Mouse (Mus musculus): ENCODE measurements around the gene Stox2. TPM values are rescaled to one million over a fixed set of nuclear protein-coding genes. Genes with fewer than 3 reads are reported as not detected.

Stox2 gene
- polyA plus RNA-seq, 2 experiments from 2014 or later = not detected

GRCm38 (mm10) chr8:47180181-47180580 lies 266.0 kb downstream of the Stox2 start:
- no peak for ATAC-seq

GRCm38 (mm10) chr8:47178785-47179184 lies 267.4 kb downstream of the Stox2 start:
- ATAC-seq = no peak

- peak; percentile 60 for ATAC-seq
Observed at GRCm38 (mm10) chr8:47173823-47174222, 272.3 kb downstream of the Stox2 start.

GRCm38 (mm10) chr8:47172848-47173247 lies 273.3 kb downstream of the Stox2 start:
- ATAC-seq = peak; percentile 59

- ATAC-seq = no peak
Observed at GRCm38 (mm10) chr8:47160688-47161087, 285.5 kb downstream of the Stox2 start.

GRCm38 (mm10) chr8:47154521-47154920 lies 291.6 kb downstream of the Stox2 start:
- no peak for ATAC-seq

GRCm38 (mm10) chr8:47145258-47145657 lies 300.9 kb downstream of the Stox2 start:
- ATAC-seq = no peak

- no peak for ATAC-seq
Observed at GRCm38 (mm10) chr8:47136047-47136446, 310.1 kb downstream of the Stox2 start.

- ATAC-seq = no peak
Observed at GRCm38 (mm10) chr8:47135586-47135985, 310.6 kb downstream of the Stox2 start.

- no peak for ATAC-seq
Observed at GRCm38 (mm10) chr8:47134736-47135135, 311.4 kb downstream of the Stox2 start.

- ATAC-seq = no peak
Observed at GRCm38 (mm10) chr8:47133381-47133780, 312.8 kb downstream of the Stox2 start.

Other genes starting within 250 kb of the Stox2 start
- 10 to 100 TPM; 17.2 to 21.3 TPM for gene Trappc11, start 87.1 kb upstream of the Stox2 start, polyA plus RNA-seq (2017; shearing (Covaris generic))
- 10 to 100 TPM; 25.1 to 25.8 TPM for gene Rwdd4a, start 87.3 kb upstream of the Stox2 start, polyA plus RNA-seq (2017; shearing (Covaris generic))
- 1 to 10 TPM; 5.3 to 8.6 TPM for gene Ing2, start 229.2 kb upstream of the Stox2 start, polyA plus RNA-seq (2017; shearing (Covaris generic))

All from activated CD4-positive, CD25-positive, alpha-beta regulatory T cell, adult 4 months (primary cell).